Mouse (Mus musculus): ENCODE data around the gene Evi2. TPM values are rescaled to one million over a fixed set of nuclear protein-coding genes. Genes with fewer than 3 reads are reported as not detected.

Evi2 gene
- 0.03 and 0.07 TPM in 2 replicates for polyA plus RNA-seq (2012; rRNA removed)

GRCm38 (mm10) chr11:79530333-79530761, at the start of gene Evi2, which contains the start of gene Evi2a:
TSS of gene Evi2 (minus strand) at chr11:79530589.
TSS of gene Evi2a (minus strand) at chr11:79530609.
- TF ChIP-seq CTCF (IDR thresholded peaks at IDR 0.05; ENCODE audit: borderline replicate concordance, extremely low read depth, insufficient read depth, insufficient read length) (no peak), POLR2A (IDR thresholded peaks at IDR 0.05; ENCODE audit: borderline replicate concordance, extremely low read depth, insufficient read depth, insufficient read length, poor library complexity, severe bottlenecking) (no peak)
- DNase-seq (ENCODE audit: low read depth), result peak; percentile 8

GRCm38 (mm10) chr11:79577741-79578140, 47.4 kb upstream of the Evi2 start:
- DNase-seq (ENCODE audit: low read depth), result peak; percentile 78
- TF ChIP-seq CTCF (IDR thresholded peaks at IDR 0.05; ENCODE audit: borderline replicate concordance, extremely low read depth, insufficient read depth, insufficient read length) (peak; percentile 75; the same call in 1 of the 2 replicates), POLR2A (IDR thresholded peaks at IDR 0.05; ENCODE audit: borderline replicate concordance, extremely low read depth, insufficient read depth, insufficient read length, poor library complexity, severe bottlenecking) (no peak)

- TF ChIP-seq CTCF (IDR thresholded peaks at IDR 0.05; ENCODE audit: borderline replicate concordance, extremely low read depth, insufficient read depth, insufficient read length) (no peak), POLR2A (IDR thresholded peaks at IDR 0.05; ENCODE audit: borderline replicate concordance, extremely low read depth, insufficient read depth, insufficient read length, poor library complexity, severe bottlenecking) (no peak)
- no peak for DNase-seq (ENCODE audit: low read depth)
Measured at GRCm38 (mm10) chr11:79575383-79576073, 45.1 kb upstream of the Evi2 start.

- DNase-seq (ENCODE audit: low read depth), result no peak
- TF ChIP-seq CTCF (IDR thresholded peaks at IDR 0.05; ENCODE audit: borderline replicate concordance, extremely low read depth, insufficient read depth, insufficient read length) (no peak), POLR2A (IDR thresholded peaks at IDR 0.05; ENCODE audit: borderline replicate concordance, extremely low read depth, insufficient read depth, insufficient read length, poor library complexity, severe bottlenecking) (no peak)
Measured at GRCm38 (mm10) chr11:79573836-79574235, 43.4 kb upstream of the Evi2 start.

- DNase-seq (ENCODE audit: low read depth), result no peak
- TF ChIP-seq POLR2A (IDR thresholded peaks at IDR 0.05; ENCODE audit: borderline replicate concordance, extremely low read depth, insufficient read depth, insufficient read length, poor library complexity, severe bottlenecking) (no peak), CTCF (IDR thresholded peaks at IDR 0.05; ENCODE audit: borderline replicate concordance, extremely low read depth, insufficient read depth, insufficient read length) (no peak)
Measured at GRCm38 (mm10) chr11:79570319-79570718, 39.9 kb upstream of the Evi2 start.

- TF ChIP-seq POLR2A (IDR thresholded peaks at IDR 0.05; ENCODE audit: borderline replicate concordance, extremely low read depth, insufficient read depth, insufficient read length, poor library complexity, severe bottlenecking), result no peak
- no peak for TF ChIP-seq CTCF (IDR thresholded peaks at IDR 0.05; ENCODE audit: borderline replicate concordance, extremely low read depth, insufficient read depth, insufficient read length)
Measured at GRCm38 (mm10) chr11:79568197-79568911, 38.0 kb upstream of the Evi2 start.

GRCm38 (mm10) chr11:79566947-79567346, 36.6 kb upstream of the Evi2 start:
- DNase-seq (ENCODE audit: low read depth), result no peak
- no peak; the same call in 1 of the 2 replicates for TF ChIP-seq CTCF (IDR thresholded peaks at IDR 0.05; ENCODE audit: borderline replicate concordance, extremely low read depth, insufficient read depth, insufficient read length)
- no peak for TF ChIP-seq POLR2A (IDR thresholded peaks at IDR 0.05; ENCODE audit: borderline replicate concordance, extremely low read depth, insufficient read depth, insufficient read length, poor library complexity, severe bottlenecking)

More at GRCm38 (mm10) chr11:79568197-79568911, 38.0 kb upstream of the Evi2 start:
- DNase-seq (ENCODE audit: low read depth), result no peak

- no peak for DNase-seq (ENCODE audit: low read depth)
- TF ChIP-seq POLR2A (IDR thresholded peaks at IDR 0.05; ENCODE audit: borderline replicate concordance, extremely low read depth, insufficient read depth, insufficient read length, poor library complexity, severe bottlenecking) (no peak), CTCF (IDR thresholded peaks at IDR 0.05; ENCODE audit: borderline replicate concordance, extremely low read depth, insufficient read depth, insufficient read length) (no peak)
Measured at GRCm38 (mm10) chr11:79563493-79563892, 33.1 kb upstream of the Evi2 start.

- no peak for TF ChIP-seq CTCF (IDR thresholded peaks at IDR 0.05; ENCODE audit: borderline replicate concordance, extremely low read depth, insufficient read depth, insufficient read length)
- TF ChIP-seq POLR2A (IDR thresholded peaks at IDR 0.05; ENCODE audit: borderline replicate concordance, extremely low read depth, insufficient read depth, insufficient read length, poor library complexity, severe bottlenecking), result no peak
- DNase-seq (ENCODE audit: low read depth), result no peak
Measured at GRCm38 (mm10) chr11:79560536-79560935, 30.1 kb upstream of the Evi2 start.

GRCm38 (mm10) chr11:79552622-79553021, 22.2 kb upstream of the Evi2 start:
- DNase-seq (ENCODE audit: low read depth), result no peak
- no peak for TF ChIP-seq POLR2A (IDR thresholded peaks at IDR 0.05; ENCODE audit: borderline replicate concordance, extremely low read depth, insufficient read depth, insufficient read length, poor library complexity, severe bottlenecking)
- no peak for TF ChIP-seq CTCF (IDR thresholded peaks at IDR 0.05; ENCODE audit: borderline replicate concordance, extremely low read depth, insufficient read depth, insufficient read length)

- no peak for DNase-seq (ENCODE audit: low read depth)
- TF ChIP-seq CTCF (IDR thresholded peaks at IDR 0.05; ENCODE audit: borderline replicate concordance, extremely low read depth, insufficient read depth, insufficient read length) (no peak), POLR2A (IDR thresholded peaks at IDR 0.05; ENCODE audit: borderline replicate concordance, extremely low read depth, insufficient read depth, insufficient read length, poor library complexity, severe bottlenecking) (no peak)
Measured at GRCm38 (mm10) chr11:79536293-79536692, 5.9 kb upstream of the Evi2 start.

Measured in brain, embryonic 14.5 days (tissue).